Mouse (Mus musculus) midbrain, embryonic 11.5 days (tissue): ENCODE data around the gene Pbx4. TPM values are rescaled to one million over a fixed set of nuclear protein-coding genes. Genes with fewer than 3 reads are reported as not detected.

Experiments used
- ATAC-seq: fragments of 200-750 bp; cut with Nextera tagmentation; 2 replicates; pipeline ENCODE4 v1.8.0; 2017; ENCODE audit warnings: moderate TSS enrichment, moderate library complexity; ENCODE audit not compliant: low FRiP score
- DNase-seq: peaks from one replicate; pipeline ENCODE4 v3.0.0; 2015; ENCODE audit warnings: low spot score; ENCODE audit errors: missing footprints
- H3K27ac ChIP-seq: fragments of 300-500 bp; sonication (generic); 2 replicates; pipeline ENCODE4 v1.5.1; 2014; ENCODE audit warnings: low read depth, low read length
- H3K27me3 ChIP-seq: fragments of 300-500 bp; sonication (generic); 2 replicates; pipeline ENCODE4 v1.6.1; 2014; ENCODE audit warnings: mild to moderate bottlenecking, low read length, moderate library complexity, mixed read lengths; ENCODE audit not compliant: control insufficient read depth, insufficient read depth
- H3K36me3 ChIP-seq: fragments of 300-500 bp; sonication (generic); 2 replicates; pipeline ENCODE4 v1.6.1; 2014; ENCODE audit warnings: mild to moderate bottlenecking, low read length, moderate library complexity, mixed read lengths; ENCODE audit not compliant: control insufficient read depth, insufficient read depth
- H3K4me1 ChIP-seq: fragments of 300-500 bp; sonication (generic); 2 replicates; pipeline ENCODE4 v1.6.1; 2014; ENCODE audit warnings: low read length; ENCODE audit not compliant: control insufficient read depth, insufficient read depth
- H3K4me2 ChIP-seq: fragments of 300-500 bp; sonication (generic); 2 replicates; pipeline ENCODE4 v1.6.1; 2014; ENCODE audit warnings: mild to moderate bottlenecking, moderate library complexity
- H3K4me3 ChIP-seq: fragments of 300-500 bp; sonication (generic); 2 replicates; pipeline ENCODE4 v1.5.1; 2014; ENCODE audit warnings: low read depth, low read length
- H3K9ac ChIP-seq: fragments of 300-500 bp; sonication (generic); 2 replicates; pipeline ENCODE4 v1.6.1; 2014; ENCODE audit warnings: low read length
- H3K9me3 ChIP-seq: fragments of 300-500 bp; sonication (generic); 2 replicates; pipeline ENCODE4 v1.6.1; 2016; ENCODE audit warnings: low read length; ENCODE audit not compliant: control insufficient read depth
- WGBS: fragments of 180-500 bp; shearing (Covaris S2); extraction: QIAGEN DNeasy Blood & Tissue Kit; methylation state at CpG from one replicate; pipeline ENCODE4 v1.1.7; 2014; 5-methylcytosine and 5-hydroxymethylcytosine counted together
- polyA plus RNA-seq: library from polyadenylated mRNA; unstranded; fragments of >200 nt; fragmentation: Nextera tagmentation; extraction: Ambion mirVana; gene quantifications from 2 replicates; pipeline ENCODE4 v1.2.1, GENCODE M21; 2014

The Pbx4 gene
- polyA plus RNA-seq, 1 experiment from 2014 or later, result 39.1 TPM

- no peaks in the 10 kb centered on the region for H3K9me3 ChIP-seq
- H3K36me3 ChIP-seq, result no peaks in the 10 kb centered on the region; the same call in 1 of the 2 replicates
- peak; percentile 97 for DNase-seq
- H3K27me3 ChIP-seq, result no peaks in the 10 kb centered on the region; the same call in 1 of the 2 replicates
- WGBS, result 2% methylated on average over 33 of the region's 35 CpGs
- ATAC-seq, result peak; percentile 83
- H3K9ac ChIP-seq, result peak within 1 kb of the TSS; percentile 63
- H3K4me2 ChIP-seq, result peak within 1 kb of the TSS; percentile 79
- peaks cover 11% of the 10 kb centered on the region for H3K4me1 ChIP-seq
- H3K4me3 ChIP-seq, result peak within 1 kb of the TSS; percentile 45
- no peak within 1 kb of the TSS; the same call in 1 of the 2 replicates for H3K27ac ChIP-seq
These were observed 9.7 kb upstream of the Pbx4 start, which contains the start of gene Lpar2 for GRCm38 (mm10) chr8:69822386-69823191. TSS of gene Lpar2 (plus strand) at chr8:69822429.

GRCm38 (mm10) chr8:69826371-69826770 is 5.9 kb upstream of the Pbx4 start:
- no peak overlapping the region for H3K4me2 ChIP-seq
- no peaks in the 10 kb centered on the region; the same call in 1 of the 2 replicates for H3K27me3 ChIP-seq
- H3K9me3 ChIP-seq, result no peaks in the 10 kb centered on the region
- no peak overlapping the region for H3K9ac ChIP-seq
- 93% methylated on average over 12 of the region's 12 CpGs for WGBS
- no peak for DNase-seq
- H3K36me3 ChIP-seq, result no peaks in the 10 kb centered on the region; the same call in 1 of the 2 replicates
- H3K4me1 ChIP-seq, result peaks cover 11% of the 10 kb centered on the region
- H3K27ac ChIP-seq, result no peak overlapping the region
- ATAC-seq, result no peak
- H3K4me3 ChIP-seq, result no peak overlapping the region

DNA sequence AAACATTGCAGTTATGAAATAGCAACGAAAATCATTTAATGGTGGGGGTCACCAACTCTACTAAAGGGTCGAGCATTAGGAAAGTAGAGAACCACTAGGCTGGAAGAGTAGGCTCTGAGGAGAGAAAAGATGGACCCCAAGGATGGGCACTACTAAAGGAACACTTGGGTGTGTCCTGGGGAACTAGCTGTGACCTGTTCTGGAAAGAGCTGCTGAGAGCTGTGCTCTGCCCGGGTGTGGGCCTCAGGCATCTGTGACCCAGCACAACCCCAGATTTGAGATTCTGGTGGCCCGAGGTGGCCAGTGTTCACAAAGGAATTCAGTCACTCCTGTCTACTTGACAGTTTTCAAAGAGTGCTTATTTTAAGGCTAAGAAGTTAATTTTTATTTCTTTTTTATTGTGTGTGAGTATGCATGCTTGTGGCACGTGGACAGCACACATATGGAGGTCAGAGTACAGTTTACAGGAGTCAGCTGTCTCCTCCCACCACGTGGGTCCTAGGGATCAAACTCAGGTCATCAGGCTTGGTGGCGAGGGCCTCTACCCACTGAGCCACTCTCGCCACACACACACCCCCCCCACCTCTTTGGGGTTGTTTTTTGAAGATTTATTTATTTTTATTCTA is 4.9 kb downstream of the Pbx4 start:
- ATAC-seq (no peak), DNase-seq (no peak)
- Histone ChIP-seq H3K27me3 (no peaks in the 10 kb centered on the region), H3K9me3 (no peaks in the 10 kb centered on the region), H3K36me3 (no peaks in the 10 kb centered on the region; the same call in 1 of the 2 replicates), H3K4me1 (no peaks in the 10 kb centered on the region), H3K4me2 (no peak overlapping the region), H3K9ac (no peak overlapping the region), H3K4me3 (no peak overlapping the region), H3K27ac (no peak overlapping the region)
- WGBS, result 83% methylated on average over 8 of the region's 8 CpGs

GRCm38 (mm10) chr8:69847167-69848065 is 15.1 kb downstream of the Pbx4 start:
- H3K27ac ChIP-seq, result no peak overlapping the region
- no peak for ATAC-seq

GRCm38 (mm10) chr8:69848951-69849350 is 16.7 kb downstream of the Pbx4 start:
- no peaks in the 10 kb centered on the region for H3K27me3 ChIP-seq
- ATAC-seq (no peak), DNase-seq (no peak)
- no peak overlapping the region for H3K4me2 ChIP-seq
- H3K9me3 ChIP-seq, result no peaks in the 10 kb centered on the region
- H3K27ac ChIP-seq, result no peak overlapping the region
- WGBS, result 93% methylated on average over 8 of the region's 8 CpGs
- H3K9ac ChIP-seq, result no peak overlapping the region
- H3K4me1 ChIP-seq, result no peaks in the 10 kb centered on the region
- peaks cover 2% of the 10 kb centered on the region; the same call in 1 of the 2 replicates for H3K36me3 ChIP-seq
- H3K4me3 ChIP-seq, result no peak overlapping the region

More at GRCm38 (mm10) chr8:69847167-69848065, 15.1 kb downstream of the Pbx4 start:
- no peak for DNase-seq
- WGBS, result 82% methylated on average over 3 of the region's 3 CpGs
- Histone ChIP-seq H3K9ac (no peak overlapping the region), H3K4me2 (no peak overlapping the region), H3K36me3 (peaks cover 2% of the 10 kb centered on the region; the same call in 1 of the 2 replicates), H3K9me3 (no peaks in the 10 kb centered on the region), H3K4me1 (no peaks in the 10 kb centered on the region), H3K4me3 (no peak overlapping the region), H3K27me3 (no peaks in the 10 kb centered on the region)

- ATAC-seq (no peak), DNase-seq (no peak)
- Histone ChIP-seq H3K9ac (no peak overlapping the region), H3K4me1 (no peaks in the 10 kb centered on the region), H3K4me2 (no peak overlapping the region), H3K9me3 (no peaks in the 10 kb centered on the region), H3K27me3 (no peaks in the 10 kb centered on the region), H3K27ac (no peak overlapping the region), H3K36me3 (peaks cover 2% of the 10 kb centered on the region; the same call in 1 of the 2 replicates), H3K4me3 (no peak overlapping the region)
- 39% methylated on average over 3 of the region's 3 CpGs for WGBS
These were observed 17.6 kb downstream of the Pbx4 start for GRCm38 (mm10) chr8:69849899-69850298.

DNA sequence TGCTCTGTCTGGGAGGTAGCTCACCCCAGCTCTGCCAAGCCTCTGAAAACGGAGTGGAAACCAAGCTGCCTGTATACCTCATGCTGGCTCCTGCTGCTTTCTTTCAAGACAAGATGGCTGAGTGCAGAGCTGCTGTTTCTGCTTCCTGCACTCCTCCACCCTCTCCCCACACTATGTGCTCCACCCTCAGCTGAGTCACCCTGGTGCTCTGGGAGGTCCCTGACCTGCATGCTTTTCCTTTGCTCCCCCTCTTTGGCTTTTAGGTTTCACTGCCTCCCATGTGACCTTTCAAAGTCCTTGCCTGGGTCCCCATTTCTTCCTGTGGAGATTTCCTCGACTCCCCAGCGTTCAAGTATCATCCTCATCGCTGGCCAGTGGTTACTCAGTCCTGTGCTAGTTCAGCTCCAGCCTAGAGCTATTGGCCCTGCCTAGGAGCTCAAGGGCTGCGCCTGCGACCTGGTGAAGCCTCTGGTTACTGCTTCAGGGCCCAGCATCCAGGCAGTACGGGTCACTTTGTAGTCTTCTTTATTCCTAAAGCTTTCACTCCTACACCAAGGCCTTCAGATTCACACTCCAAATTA is 18.7 kb downstream of the Pbx4 start:
- H3K9me3 ChIP-seq, result no peaks in the 10 kb centered on the region
- no peak overlapping the region for H3K4me3 ChIP-seq
- no peak overlapping the region for H3K9ac ChIP-seq
- peaks cover 2% of the 10 kb centered on the region; the same call in 1 of the 2 replicates for H3K36me3 ChIP-seq
- no peaks in the 10 kb centered on the region for H3K27me3 ChIP-seq
- WGBS, result 78% methylated on average over 7 of the region's 7 CpGs
- H3K27ac ChIP-seq, result no peak overlapping the region
- no peak for DNase-seq
- no peak overlapping the region for H3K4me2 ChIP-seq
- no peak for ATAC-seq
- H3K4me1 ChIP-seq, result no peaks in the 10 kb centered on the region

GRCm38 (mm10) chr8:69853869-69854268 is 21.6 kb downstream of the Pbx4 start:
- WGBS, result 92% methylated on average over 10 of the region's 10 CpGs
- Histone ChIP-seq H3K4me1 (no peaks in the 10 kb centered on the region), H3K27me3 (no peaks in the 10 kb centered on the region), H3K27ac (no peak overlapping the region), H3K4me3 (no peak overlapping the region), H3K9me3 (no peaks in the 10 kb centered on the region), H3K9ac (no peak overlapping the region), H3K36me3 (peaks cover 2% of the 10 kb centered on the region; the same call in 1 of the 2 replicates), H3K4me2 (no peak overlapping the region)
- DNase-seq, result no peak
- ATAC-seq, result no peak
